Mouse (Mus musculus) small intestine, adult 2 months (tissue): ENCODE measurements around the gene Eya4. TPM values are rescaled to one million over a fixed set of nuclear protein-coding genes. Genes with fewer than 3 reads are reported as not detected.

ENCODE experiments used
- H3K27ac ChIP-seq: fragments of 200-500 bp; 2 replicates; pipeline ENCODE4 v1.5.1; 2012; ENCODE audit warnings: low read depth, low read length, control low read depth, inconsistent platforms; ENCODE audit not compliant: insufficient read depth
- H3K27me3 ChIP-seq: fragments of 200-500 bp; 2 replicates; pipeline ENCODE4 v1.6.1; 2012; ENCODE audit warnings: mild to moderate bottlenecking, moderate library complexity, low read length, inconsistent platforms; ENCODE audit not compliant: control insufficient read depth, insufficient read depth
- H3K36me3 ChIP-seq: fragments of 200-500 bp; 2 replicates; pipeline ENCODE4 v1.6.1; 2012; ENCODE audit warnings: mild to moderate bottlenecking, low read length, control low read depth, inconsistent platforms; ENCODE audit not compliant: control insufficient read depth, insufficient read depth
- H3K4me1 ChIP-seq: fragments of 200-500 bp; 2 replicates; pipeline ENCODE4 v1.6.1; 2012; ENCODE audit warnings: low read length, inconsistent platforms, mixed read lengths; ENCODE audit not compliant: control insufficient read depth, insufficient read depth, insufficient read length
- H3K4me3 ChIP-seq: fragments of 200-500 bp; 2 replicates; pipeline ENCODE4 v1.5.1; 2012; ENCODE audit warnings: low read depth, mild to moderate bottlenecking, control low read depth, inconsistent platforms, low read length, moderate library complexity
- CTCF ChIP-seq: fragments of 200-500 bp; IDR thresholded peaks from 2 replicates; pipeline ENCODE4 v1.5.1; 2012; ENCODE audit warnings: low read depth, mild to moderate bottlenecking, control low read depth, inconsistent platforms, low read length, moderate library complexity, mixed read lengths; ENCODE audit not compliant: insufficient replicate concordance, insufficient read length; ENCODE audit errors: extremely low read depth
- POLR2A ChIP-seq: fragments of 200-500 bp; IDR thresholded peaks from 2 replicates; pipeline ENCODE4 v1.6.1; 2012; ENCODE audit warnings: low read depth, mild to moderate bottlenecking, control low read depth, inconsistent platforms, low read length, moderate library complexity
- WGBS: fragments of 180-500 bp; shearing (Covaris S2); methylation state at CpG from one replicate; pipeline ENCODE4 v1.1.7; 2018; 5-methylcytosine and 5-hydroxymethylcytosine counted together
- polyA plus RNA-seq: library from polyadenylated mRNA; depleted of rRNA; stranded (reverse); fragments of >200 nt; gene quantifications from 2 replicates; pipeline ENCODE4 v1.2.3, GENCODE M21; 2012; rRNA removed

The Eya4 gene
- 0.03 and 0.08 TPM in 2 replicates for polyA plus RNA-seq

DNA sequence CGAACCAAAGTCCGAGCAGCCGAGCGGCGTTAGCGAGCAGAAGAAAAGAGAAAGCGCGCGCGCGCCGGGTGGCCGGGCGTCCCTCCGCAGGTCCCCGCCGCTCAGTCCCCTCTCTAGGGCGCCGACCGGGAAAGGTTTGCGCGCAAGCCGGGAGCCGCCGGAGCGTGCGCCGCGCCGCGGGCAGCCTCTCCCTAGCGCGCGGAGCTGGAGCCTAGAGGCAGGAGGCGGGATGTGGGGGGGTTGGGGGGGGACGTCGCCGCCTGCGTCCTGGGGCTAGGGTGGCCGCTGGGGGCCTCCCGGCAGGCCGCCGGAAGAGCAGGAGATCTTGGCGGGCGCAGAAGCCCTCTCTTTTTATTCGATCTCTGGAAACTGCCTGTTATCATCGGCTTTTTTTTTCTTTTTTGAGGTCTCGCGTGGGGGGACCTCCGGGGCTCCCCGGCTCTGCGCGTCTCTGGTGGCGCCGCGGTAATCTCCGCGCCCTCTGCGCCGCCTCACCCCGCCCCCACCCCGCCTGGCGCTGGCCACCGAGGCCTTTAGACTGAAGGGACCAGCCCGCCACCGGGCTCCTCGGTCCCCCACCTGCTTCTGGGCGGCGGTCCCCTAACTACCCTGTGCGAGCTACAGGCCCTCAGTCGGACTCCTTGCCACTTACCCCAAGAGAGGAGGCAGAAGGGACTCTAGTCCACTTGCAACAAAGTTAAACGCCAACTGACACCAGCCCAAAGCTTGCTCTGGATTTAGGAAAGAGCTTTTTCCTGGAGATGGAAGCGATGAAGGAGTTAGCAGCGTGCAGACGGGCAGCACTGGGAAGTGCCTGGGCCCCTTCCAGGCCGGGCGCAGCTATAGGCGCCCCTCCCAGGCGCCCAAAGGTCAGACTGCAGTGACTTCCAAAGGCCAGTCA is at the start of gene Eya4:
Eya4 (minus strand) TSS at position 776 of the 901 bp plus-strand sequence.
- 3% methylated on average over 76 of the region's 79 CpGs for WGBS
- no peak for TF ChIP-seq CTCF
- no peak for TF ChIP-seq POLR2A
- H3K27me3 ChIP-seq, result peaks cover 5% of the 10 kb centered on the region
- peak within 1 kb of the TSS; percentile 50 for H3K4me3 ChIP-seq
- H3K4me1 ChIP-seq, result no peaks in the 10 kb centered on the region
- H3K27ac ChIP-seq, result no peak within 1 kb of the TSS
- H3K36me3 ChIP-seq, result no peaks in the 10 kb centered on the region

DNA sequence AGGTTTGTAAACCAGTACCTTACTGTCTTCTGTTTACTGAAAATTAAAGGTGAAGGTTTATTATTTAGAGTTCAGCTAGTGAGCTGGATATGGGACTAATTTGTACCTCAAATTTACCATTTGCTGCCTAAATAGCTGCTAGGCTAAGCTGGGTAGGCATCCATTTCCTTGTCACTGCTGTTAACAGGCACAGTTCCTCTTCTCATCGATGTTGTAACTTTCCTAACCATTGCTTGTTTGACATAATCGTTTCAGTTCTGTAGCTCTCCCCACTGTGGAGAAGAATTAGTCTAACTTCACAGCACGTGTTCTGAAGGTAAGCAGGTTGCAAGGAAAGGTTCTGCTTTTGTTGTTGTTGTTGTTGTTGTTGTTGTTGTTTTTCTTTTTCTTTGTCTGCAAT is 44.8 kb upstream of the Eya4 start:
- no peaks in the 10 kb centered on the region for H3K4me1 ChIP-seq
- no peaks in the 10 kb centered on the region for H3K36me3 ChIP-seq
- no peaks in the 10 kb centered on the region for H3K27me3 ChIP-seq
- TF ChIP-seq CTCF (no peak), POLR2A (no peak)
- WGBS, result 75% methylated on average over 3 of the region's 3 CpGs
- no peak overlapping the region for H3K27ac ChIP-seq
- H3K4me3 ChIP-seq, result no peak overlapping the region

DNA sequence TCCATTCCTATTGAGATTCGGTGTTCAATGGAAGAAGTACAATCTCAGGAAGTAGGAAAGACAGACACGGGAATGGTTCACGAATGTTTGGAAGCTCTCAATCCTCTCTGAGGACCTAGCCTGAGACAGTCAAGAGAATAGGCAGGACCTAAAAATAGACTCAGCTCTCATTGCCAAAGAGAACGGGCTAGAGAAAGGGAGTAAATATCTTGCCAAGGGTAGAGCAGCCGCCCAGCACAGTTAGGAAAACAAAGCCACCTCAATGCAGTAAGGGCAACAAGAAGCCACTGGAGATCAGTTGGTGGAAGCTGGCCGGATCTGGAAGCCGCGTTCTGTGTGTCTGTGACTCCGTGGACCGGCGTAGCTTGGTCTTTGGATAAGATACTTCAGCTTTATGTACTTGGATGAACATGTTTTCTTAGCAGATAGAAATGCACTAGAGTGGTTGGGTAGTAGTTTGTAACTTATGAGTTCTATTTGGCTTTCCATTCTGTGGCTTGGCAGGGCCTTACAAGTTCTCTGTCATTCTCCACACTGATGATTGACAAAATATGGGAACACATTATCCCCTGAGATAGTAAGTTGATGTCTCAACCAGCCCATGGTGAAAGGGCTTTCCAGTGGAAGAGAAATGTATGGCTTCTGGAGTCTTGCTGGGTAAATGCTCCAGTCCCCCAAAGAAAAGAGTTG is 44.1 kb upstream of the Eya4 start:
- no peak overlapping the region for H3K4me3 ChIP-seq
- no peaks in the 10 kb centered on the region for H3K36me3 ChIP-seq
- H3K27me3 ChIP-seq, result no peaks in the 10 kb centered on the region
- no peak overlapping the region for H3K27ac ChIP-seq
- no peak for TF ChIP-seq CTCF
- no peak for TF ChIP-seq POLR2A
- WGBS, result 82% methylated on average over 11 of the region's 11 CpGs
- no peaks in the 10 kb centered on the region for H3K4me1 ChIP-seq

DNA sequence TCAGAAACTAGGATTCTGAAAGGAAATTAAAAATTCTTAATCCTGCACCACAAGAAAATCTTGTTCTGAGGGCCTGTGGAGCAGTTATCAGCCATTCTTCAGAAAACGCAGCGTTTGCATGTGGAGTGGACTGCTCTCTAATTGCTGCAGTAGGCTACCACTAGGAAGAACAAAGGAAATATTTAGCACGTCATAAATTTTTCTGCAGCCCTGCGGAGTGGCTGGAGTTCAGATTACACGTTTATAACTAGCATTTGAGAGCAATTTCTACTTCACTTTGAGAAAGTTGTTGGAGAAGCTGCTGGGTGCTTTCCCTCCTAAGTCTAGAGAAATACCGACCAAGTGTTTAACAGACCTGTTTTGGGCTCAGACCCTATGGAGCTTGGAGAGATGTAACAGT is 43.6 kb upstream of the Eya4 start:
- 35% methylated on average over 6 of the region's 6 CpGs for WGBS
- H3K36me3 ChIP-seq, result no peaks in the 10 kb centered on the region
- no peak overlapping the region for H3K4me3 ChIP-seq
- H3K27ac ChIP-seq, result no peak overlapping the region
- TF ChIP-seq CTCF (no peak), POLR2A (no peak)
- no peaks in the 10 kb centered on the region for H3K4me1 ChIP-seq
- H3K27me3 ChIP-seq, result no peaks in the 10 kb centered on the region

DNA sequence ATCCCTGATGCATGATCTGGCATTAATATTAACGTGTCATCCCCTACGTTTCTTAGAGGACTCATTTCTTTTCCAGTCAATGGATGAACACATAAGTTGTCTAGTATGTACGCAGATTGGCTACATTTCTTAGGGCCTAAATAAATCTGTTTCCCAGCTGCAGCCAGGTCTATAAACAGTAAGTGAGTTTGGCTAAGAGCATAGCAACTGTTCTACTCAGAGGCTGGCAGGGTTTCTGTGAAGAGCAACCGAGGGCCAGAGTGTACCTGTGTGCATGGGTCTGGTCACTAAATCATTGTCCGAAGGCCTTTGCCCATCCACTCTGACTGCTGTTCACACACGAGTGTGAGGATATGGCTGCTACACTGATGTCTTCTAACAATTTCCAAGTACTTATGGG is 13.3 kb upstream of the Eya4 start:
- no peaks in the 10 kb centered on the region for H3K4me1 ChIP-seq
- no peaks in the 10 kb centered on the region for H3K27me3 ChIP-seq
- H3K36me3 ChIP-seq, result no peaks in the 10 kb centered on the region
- TF ChIP-seq CTCF, result no peak
- TF ChIP-seq POLR2A, result no peak
- 86% methylated on average over 6 of the region's 6 CpGs for WGBS
- H3K4me3 ChIP-seq, result no peak overlapping the region
- H3K27ac ChIP-seq, result no peak overlapping the region

DNA sequence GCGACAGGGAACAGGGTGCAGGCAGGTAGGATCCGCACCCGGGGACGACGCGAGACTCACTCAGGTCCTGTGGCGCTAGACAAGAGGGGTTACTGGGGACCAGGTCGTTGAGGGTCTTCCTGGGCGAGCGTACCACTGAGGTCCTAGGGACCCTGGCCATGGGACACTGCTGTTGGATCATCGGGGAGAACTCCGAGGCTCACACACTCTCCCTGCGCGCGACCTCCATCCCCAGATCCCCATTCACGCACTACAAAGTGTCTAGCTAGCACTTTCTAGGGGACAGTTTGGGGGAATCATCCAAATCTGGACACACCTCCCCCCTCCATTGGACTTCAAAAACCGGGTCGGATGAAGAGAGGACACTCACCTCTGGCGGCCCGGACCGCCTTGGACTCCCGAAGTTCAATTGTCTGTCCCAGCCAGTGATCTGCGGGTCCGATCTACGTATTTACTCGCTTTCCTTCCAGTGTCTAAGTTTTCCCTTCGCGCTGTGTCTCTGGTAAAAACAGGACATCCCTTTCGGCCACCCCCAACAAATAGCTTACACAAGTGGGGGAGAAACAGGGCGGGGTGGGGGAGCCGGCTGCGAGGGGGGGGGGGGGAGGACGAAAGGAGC is 1.1 kb downstream of the Eya4 start:
- TF ChIP-seq CTCF (no peak), POLR2A (no peak)
- no peaks in the 10 kb centered on the region for H3K4me1 ChIP-seq
- H3K27me3 ChIP-seq, result peaks cover 5% of the 10 kb centered on the region
- H3K4me3 ChIP-seq, result no peak overlapping the region
- no peak overlapping the region for H3K27ac ChIP-seq
- WGBS, result 3% methylated on average over 32 of the region's 33 CpGs
- H3K36me3 ChIP-seq, result no peaks in the 10 kb centered on the region

DNA sequence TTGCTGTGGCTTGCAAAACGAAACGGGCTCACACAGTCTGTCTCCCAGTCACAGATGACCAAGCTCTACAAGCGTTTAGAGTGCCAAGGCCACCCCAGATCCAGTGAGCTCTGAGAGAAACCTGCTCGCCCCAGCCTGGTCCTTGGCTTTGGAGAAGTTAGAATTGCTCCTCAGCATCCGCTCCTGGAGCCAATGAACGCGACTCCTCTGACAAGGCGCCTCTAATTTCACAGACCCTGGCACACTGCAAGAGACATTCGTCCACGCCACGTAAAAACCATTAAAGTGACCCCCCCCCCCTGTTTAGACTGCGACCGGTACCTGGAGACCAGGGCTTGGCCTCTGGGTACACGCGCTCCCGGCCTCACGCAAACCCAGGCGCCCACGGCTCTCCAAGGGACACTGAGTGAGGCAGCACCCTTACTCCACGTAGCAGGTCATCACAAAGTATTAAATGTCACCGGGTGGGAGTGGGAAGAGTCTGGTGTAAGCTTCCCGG is 1.6 kb downstream of the Eya4 start:
- Histone ChIP-seq H3K4me3 (no peak overlapping the region), H3K27me3 (peaks cover 5% of the 10 kb centered on the region), H3K36me3 (no peaks in the 10 kb centered on the region), H3K4me1 (no peaks in the 10 kb centered on the region), H3K27ac (no peak overlapping the region)
- 7% methylated on average over 22 of the region's 22 CpGs for WGBS
- TF ChIP-seq POLR2A (no peak), CTCF (no peak)
